Mouse (Mus musculus) stomach, postnatal 0 days (tissue): Measurements from ENCODE around the gene Pnkp. TPM values are rescaled to one million over a fixed set of nuclear protein-coding genes. Genes with fewer than 3 reads are reported as not detected.
A peak's percentile ranks its signal among the peaks of the same experiment; 100 is the strongest.

Source experiments
- ATAC-seq: fragments of 200-750 bp; cut with Nextera tagmentation; 2 replicates; pipeline ENCODE4 v1.8.0; 2017; ENCODE audit not compliant: low FRiP score, low TSS enrichment
- DNase-seq: peaks from one replicate; pipeline ENCODE4 v3.0.0-alpha.2; 2016; ENCODE audit warnings: low spot score
- H3K27ac ChIP-seq: fragments of 300-500 bp; sonication (generic); replicated peaks from 2 replicates; pipeline ENCODE4 v1.5.1; 2014; ENCODE audit warnings: mild to moderate bottlenecking, control low read depth
- H3K27me3 ChIP-seq: fragments of 300-500 bp; sonication (generic); 2 replicates; pipeline ENCODE4 v1.6.1; 2014; ENCODE audit warnings: low read length; ENCODE audit not compliant: control insufficient read depth, insufficient read depth
- H3K36me3 ChIP-seq: fragments of 300-500 bp; sonication (generic); 2 replicates; pipeline ENCODE4 v1.6.1; 2014; ENCODE audit warnings: low read length, mixed read lengths; ENCODE audit not compliant: control insufficient read depth, insufficient read depth
- H3K4me1 ChIP-seq: fragments of 300-500 bp; sonication (generic); replicated peaks from 2 replicates; pipeline ENCODE4 v1.6.1; 2014; ENCODE audit warnings: antibody characterized with exemption; ENCODE audit not compliant: control insufficient read depth, insufficient read depth
- H3K4me2 ChIP-seq: fragments of 300-500 bp; sonication (generic); replicated peaks from 2 replicates; pipeline ENCODE4 v1.6.1; 2014; ENCODE audit warnings: low read depth, mild to moderate bottlenecking, control low read depth, moderate library complexity
- H3K4me3 ChIP-seq: fragments of 300-500 bp; sonication (generic); 2 replicates; pipeline ENCODE4 v1.5.1; 2014; ENCODE audit warnings: low read depth, low read length, control low read depth
- H3K9ac ChIP-seq: fragments of 300-500 bp; sonication (generic); 2 replicates; pipeline ENCODE4 v1.6.1; 2014; ENCODE audit warnings: mild to moderate bottlenecking, low read length, control low read depth, mixed read lengths
- H3K9me3 ChIP-seq: fragments of 300-500 bp; sonication (generic); 2 replicates; pipeline ENCODE4 v1.6.1; 2016; ENCODE audit warnings: low read length; ENCODE audit not compliant: control insufficient read depth
- CTCF ChIP-seq: IDR thresholded peaks from 2 replicates; pipeline ENCODE4 v1.5.1; 2016; ENCODE audit warnings: antibody characterized with exemption, low read depth, mild to moderate bottlenecking, moderate library complexity
- EP300 ChIP-seq: optimal IDR thresholded peaks from 2 replicates; pipeline ENCODE3; 2016; ENCODE audit warnings: antibody characterized with exemption
- WGBS: fragments of 180-500 bp; shearing (Covaris S2); extraction: QIAGEN DNeasy Blood & Tissue Kit; methylation state at CpG from one replicate; pipeline ENCODE4 v1.1.7; 2014; 5-methylcytosine and 5-hydroxymethylcytosine counted together
- polyA plus RNA-seq: library from polyadenylated mRNA; unstranded; fragments of >200 nt; fragmentation: Nextera tagmentation; extraction: Ambion mirVana; gene quantifications from 2 replicates; pipeline ENCODE4 v1.2.1, GENCODE M21; 2015

The Pnkp gene
- polyA plus RNA-seq, 1 experiment from 2014 or later, result 23.5 TPM

GRCm38 (mm10) chr7:44839491-44840191 lies 17.3 kb upstream of the Pnkp start:
- Histone ChIP-seq H3K9ac (peak overlapping the region; percentile 53), H3K27ac (no peak overlapping the region; the same call in 1 of the 2 replicates), H3K27me3 (no peaks in the 10 kb centered on the region), H3K36me3 (peaks cover 19% of the 10 kb centered on the region), H3K4me3 (peak overlapping the region; percentile 20), H3K4me2 (peak overlapping the region; percentile 57), H3K4me1 (peaks cover 7% of the 10 kb centered on the region; the same call in 1 of the 2 replicates), H3K9me3 (no peaks in the 10 kb centered on the region)
- ATAC-seq (peak; percentile 47), DNase-seq (peak; percentile 62)
- TF ChIP-seq EP300 (no peak), CTCF (no peak)
- 3% methylated on average over 57 of the region's 58 CpGs for WGBS

GRCm38 (mm10) chr7:44840426-44840825 lies 16.5 kb upstream of the Pnkp start:
- no peak for TF ChIP-seq EP300
- no peak for TF ChIP-seq CTCF
- H3K27ac ChIP-seq, result no peak overlapping the region
- peaks cover 27% of the 10 kb centered on the region for H3K36me3 ChIP-seq
- H3K9me3 ChIP-seq, result no peaks in the 10 kb centered on the region
- no peaks in the 10 kb centered on the region for H3K27me3 ChIP-seq
- H3K4me1 ChIP-seq, result peaks cover 7% of the 10 kb centered on the region; the same call in 1 of the 2 replicates
- WGBS, result 60% methylated on average over 14 of the region's 14 CpGs
- no peak overlapping the region for H3K4me3 ChIP-seq
- ATAC-seq (no peak), DNase-seq (no peak)
- H3K9ac ChIP-seq, result no peak overlapping the region
- H3K4me2 ChIP-seq, result no peak overlapping the region

GRCm38 (mm10) chr7:44841825-44842463 lies 15.0 kb upstream of the Pnkp start:
- Histone ChIP-seq H3K9ac (no peak overlapping the region), H3K4me1 (peaks cover 7% of the 10 kb centered on the region; the same call in 1 of the 2 replicates), H3K9me3 (no peaks in the 10 kb centered on the region), H3K36me3 (peaks cover 33% of the 10 kb centered on the region), H3K27ac (no peak overlapping the region), H3K27me3 (no peaks in the 10 kb centered on the region), H3K4me3 (no peak overlapping the region), H3K4me2 (no peak overlapping the region)
- 93% methylated on average over 8 of the region's 8 CpGs for WGBS
- ATAC-seq (no peak), DNase-seq (no peak)
- TF ChIP-seq CTCF, result no peak
- no peak for TF ChIP-seq EP300

- 93% methylated on average over 10 of the region's 10 CpGs for WGBS
- H3K4me1 ChIP-seq, result peaks cover 2% of the 10 kb centered on the region; the same call in 1 of the 2 replicates
- no peak for ATAC-seq
Measured at GRCm38 (mm10) chr7:44845006-44845405, 11.9 kb upstream of the Pnkp start.

DNA sequence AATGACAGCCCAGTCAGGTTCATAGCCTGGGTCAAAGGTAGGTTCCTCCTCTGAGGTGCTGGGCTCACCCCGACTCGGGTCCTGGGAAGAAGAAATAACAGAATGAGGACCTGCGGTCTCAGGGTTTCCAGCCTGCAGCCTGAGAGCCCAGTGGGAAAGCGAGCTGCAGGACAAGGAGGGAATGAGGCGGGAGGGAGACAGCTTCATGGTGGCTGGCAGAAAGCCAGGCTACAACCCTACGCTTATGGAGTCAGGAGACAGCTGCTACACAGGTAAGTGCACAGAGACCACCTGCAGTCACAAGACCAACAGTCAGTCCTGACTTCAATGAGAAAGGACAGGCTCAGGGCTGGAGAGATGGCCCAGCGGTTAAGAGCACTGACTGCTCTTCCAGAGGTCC lies 10.1 kb upstream of the Pnkp start:
- H3K4me1 ChIP-seq, result peaks cover 9% of the 10 kb centered on the region
- no peak overlapping the region for H3K4me2 ChIP-seq
- H3K36me3 ChIP-seq, result peaks cover 31% of the 10 kb centered on the region
- TF ChIP-seq EP300 (no peak), CTCF (no peak)
- no peak overlapping the region for H3K4me3 ChIP-seq
- no peaks in the 10 kb centered on the region for H3K27me3 ChIP-seq
- no peak overlapping the region for H3K27ac ChIP-seq
- ATAC-seq, result no peak
- H3K9me3 ChIP-seq, result no peaks in the 10 kb centered on the region
- H3K9ac ChIP-seq, result no peak overlapping the region
- DNase-seq, result no peak
- 90% methylated on average over 7 of the region's 7 CpGs for WGBS

More at GRCm38 (mm10) chr7:44845006-44845405, 11.9 kb upstream of the Pnkp start:
- peaks cover 33% of the 10 kb centered on the region for H3K36me3 ChIP-seq
- no peak for DNase-seq
- no peaks in the 10 kb centered on the region for H3K27me3 ChIP-seq
- H3K9ac ChIP-seq, result no peak overlapping the region
- H3K4me3 ChIP-seq, result no peak overlapping the region
- no peak overlapping the region for H3K4me2 ChIP-seq
- no peak overlapping the region for H3K27ac ChIP-seq
- TF ChIP-seq EP300 (no peak), CTCF (no peak)
- H3K9me3 ChIP-seq, result no peaks in the 10 kb centered on the region

DNA sequence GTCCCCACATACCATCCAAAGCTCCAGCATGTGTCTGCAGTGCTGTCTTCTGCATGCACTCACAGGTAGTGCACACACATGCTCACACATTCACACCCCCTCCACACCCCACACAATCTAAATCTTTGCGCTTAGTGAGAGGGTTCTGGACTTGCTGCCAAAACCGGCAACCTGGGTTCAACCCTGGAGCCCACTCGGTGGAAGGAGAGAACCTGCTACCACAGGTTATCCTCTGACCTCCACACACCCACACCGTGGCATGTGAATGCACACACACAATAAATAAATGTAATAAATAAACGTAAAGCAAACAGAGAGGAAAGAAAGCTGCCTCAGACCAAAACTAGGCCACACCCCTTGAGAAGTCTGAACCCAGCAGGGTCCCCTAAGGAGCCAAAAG lies 9.2 kb upstream of the Pnkp start:
- ATAC-seq, result no peak
- H3K4me3 ChIP-seq, result peak overlapping the region; percentile 81
- H3K27me3 ChIP-seq, result no peaks in the 10 kb centered on the region
- no peak for DNase-seq
- H3K36me3 ChIP-seq, result peaks cover 25% of the 10 kb centered on the region
- H3K9me3 ChIP-seq, result no peaks in the 10 kb centered on the region
- peak overlapping the region; percentile 98; the same call in 1 of the 2 replicates for H3K27ac ChIP-seq
- WGBS, result 44% methylated on average over 5 of the region's 5 CpGs
- peak overlapping the region; percentile 61 for H3K9ac ChIP-seq
- TF ChIP-seq EP300 (no peak), CTCF (no peak)
- peaks cover 9% of the 10 kb centered on the region for H3K4me1 ChIP-seq
- H3K4me2 ChIP-seq, result peak overlapping the region; percentile 50
